Mouse (Mus musculus) CH12.LX (cell line): Measurements from ENCODE around the gene Gm10717.
"Not testable (repeated sequence)": the region's sequence is repeated elsewhere in the genome, so short reads cannot be mapped to it uniquely, and the experiment has no call there.

Experiments
- POLR2A ChIP-seq: IDR thresholded peaks from 2 replicates; pipeline ENCODE4 v1.6.1; 2011; ENCODE audit warnings: low read depth, mild to moderate bottlenecking, improper control_type of control experiment, low read length
- SIN3A ChIP-seq: IDR thresholded peaks from 2 replicates; pipeline ENCODE4 v1.6.1; 2012; ENCODE audit warnings: low read length, improper control_type of control experiment, inconsistent platforms

- not testable (repeated sequence) for TF ChIP-seq POLR2A, SIN3A
Measured at GRCm38 (mm10) chr9:3023985-3024648, 1.1 kb upstream of the Gm10717 start.
